Mouse (Mus musculus) kidney, embryonic 16.5 days (tissue): ENCODE measurements around the gene March5. TPM values are rescaled to one million over a fixed set of nuclear protein-coding genes. Genes with fewer than 3 reads are reported as not detected.
A peak's percentile ranks its signal among the peaks of the same experiment; 100 is the strongest.

ENCODE experiments used
- ATAC-seq: fragments of 200-750 bp; cut with Nextera tagmentation; 2 replicates; pipeline ENCODE4 v1.8.0; 2017; ENCODE audit warnings: moderate TSS enrichment; ENCODE audit not compliant: low FRiP score, low TSS enrichment
- H3K27ac ChIP-seq: fragments of 300-500 bp; sonication (generic); 2 replicates; pipeline ENCODE4 v1.5.1; 2014; ENCODE audit warnings: low read length
- H3K27me3 ChIP-seq: fragments of 300-500 bp; sonication (generic); 2 replicates; pipeline ENCODE4 v1.6.1; 2014; ENCODE audit warnings: low read length, control low read depth, mixed read lengths; ENCODE audit not compliant: insufficient read depth
- H3K36me3 ChIP-seq: fragments of 300-500 bp; sonication (generic); 2 replicates; pipeline ENCODE4 v1.6.1; 2014; ENCODE audit warnings: low read length, control low read depth, mixed read lengths; ENCODE audit not compliant: insufficient read depth
- H3K4me1 ChIP-seq: fragments of 300-500 bp; sonication (generic); 2 replicates; pipeline ENCODE4 v1.6.1; 2014; ENCODE audit warnings: low read length, control low read depth, mixed read lengths; ENCODE audit not compliant: insufficient read depth
- H3K4me2 ChIP-seq: fragments of 300-500 bp; sonication (generic); replicated peaks from 2 replicates; pipeline ENCODE4 v1.6.1; 2014; ENCODE audit warnings: low read depth, low read length
- H3K4me3 ChIP-seq: fragments of 300-500 bp; sonication (generic); 2 replicates; pipeline ENCODE4 v1.5.1; 2014; ENCODE audit warnings: mild to moderate bottlenecking, low read length
- H3K9ac ChIP-seq: fragments of 300-500 bp; sonication (generic); replicated peaks from 2 replicates; pipeline ENCODE4 v1.6.1; 2014; ENCODE audit warnings: low read length
- H3K9me3 ChIP-seq: fragments of 300-500 bp; sonication (generic); 2 replicates; pipeline ENCODE4 v1.6.1; 2016; ENCODE audit warnings: low read length, control low read depth
- WGBS: fragments of 180-500 bp; shearing (Covaris S2); extraction: QIAGEN DNeasy Blood & Tissue Kit; methylation state at CpG from one replicate; pipeline ENCODE4 v1.1.7; 2014; 5-methylcytosine and 5-hydroxymethylcytosine counted together
- polyA plus RNA-seq: library from polyadenylated mRNA; unstranded; fragments of >200 nt; fragmentation: Nextera tagmentation; extraction: Ambion mirVana; gene quantifications from 2 replicates; pipeline ENCODE4 v1.2.1, GENCODE M21; 2015

Gene March5
- 74.4 and 79.8 TPM in 2 replicates for polyA plus RNA-seq

DNA sequence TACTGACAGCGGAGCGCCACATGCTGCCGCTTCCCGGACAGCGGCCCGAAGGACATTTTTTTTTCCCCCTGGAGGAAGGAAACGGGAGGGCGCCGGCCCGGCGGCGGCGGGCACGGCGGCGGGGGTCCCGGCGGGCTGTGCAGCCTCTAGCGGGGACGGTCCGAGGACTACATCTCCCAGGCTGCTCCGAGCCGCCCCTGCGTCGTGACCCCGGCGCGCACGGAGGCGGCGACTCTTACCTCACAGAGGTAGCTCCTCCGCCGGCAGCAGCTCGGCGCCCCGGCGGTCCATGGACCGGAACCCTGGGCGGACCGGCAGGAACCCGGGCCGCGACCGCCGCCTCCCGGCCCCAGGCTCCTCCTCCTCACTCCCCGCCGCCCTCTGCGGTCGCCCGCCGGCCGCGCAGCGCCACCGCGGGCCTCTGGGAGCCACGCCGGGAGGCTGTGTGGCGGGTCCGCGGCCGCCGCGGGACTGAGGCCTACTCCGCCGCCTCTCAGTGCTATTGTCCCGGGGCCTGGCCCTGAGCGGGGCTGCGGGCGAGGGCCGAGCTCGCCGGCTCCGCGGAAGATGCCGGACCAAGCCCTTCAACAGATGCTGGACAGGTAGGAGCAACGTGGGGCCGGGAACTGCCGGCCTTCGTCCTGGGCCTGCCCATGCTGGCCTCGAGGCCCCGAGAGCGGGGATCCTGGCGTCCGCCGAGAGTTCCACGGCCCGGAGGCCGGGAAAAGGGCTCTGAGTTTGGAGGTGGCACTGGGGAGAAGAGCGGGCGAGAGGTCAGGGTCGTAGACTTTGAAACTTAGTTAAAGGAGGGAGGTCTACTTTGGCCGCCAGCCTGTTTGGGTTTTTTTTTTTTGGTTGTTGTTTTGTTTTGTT lies at the start of gene March5:
TSS of gene March5 (plus strand) at position 241 of the 873 bp plus-strand sequence.
- Histone ChIP-seq H3K9ac (peak within 1 kb of the TSS; percentile 87), H3K4me2 (peak within 1 kb of the TSS; percentile 90), H3K36me3 (peaks cover 12% of the 10 kb centered on the region), H3K4me1 (peaks cover 13% of the 10 kb centered on the region), H3K27ac (peak within 1 kb of the TSS; percentile 83), H3K27me3 (no peaks in the 10 kb centered on the region), H3K4me3 (peak within 1 kb of the TSS; percentile 72), H3K9me3 (no peaks in the 10 kb centered on the region)
- peak; percentile 99 for ATAC-seq
- under 1% methylated on average over 78 of the region's 94 CpGs for WGBS

DNA sequence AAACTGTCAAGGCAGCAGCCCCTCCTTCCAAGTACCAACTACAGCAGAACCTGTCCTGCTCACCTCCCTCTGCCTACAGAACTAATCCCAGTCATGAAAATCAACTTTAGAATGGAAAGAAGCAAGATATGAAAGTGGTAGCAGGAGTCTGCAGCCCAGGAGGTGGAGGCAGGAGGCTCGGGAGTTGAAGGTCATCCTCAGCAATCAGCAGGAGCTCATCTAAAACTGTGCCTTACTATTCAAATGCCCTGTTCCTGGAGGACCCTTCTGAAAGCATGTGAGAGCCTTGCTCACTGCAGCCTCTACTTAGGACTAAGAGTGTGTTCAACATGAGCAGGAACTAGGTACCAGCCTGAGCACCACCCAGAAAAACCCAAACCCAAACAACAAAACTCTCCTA lies 35.2 kb upstream of the March5 start:
- Histone ChIP-seq H3K27me3 (peaks cover 16% of the 10 kb centered on the region; the same call in 1 of the 2 replicates), H3K9ac (no peak overlapping the region), H3K27ac (no peak overlapping the region), H3K9me3 (no peaks in the 10 kb centered on the region), H3K4me2 (no peak overlapping the region), H3K4me1 (peaks cover 10% of the 10 kb centered on the region; the same call in 1 of the 2 replicates), H3K4me3 (no peak overlapping the region), H3K36me3 (no peaks in the 10 kb centered on the region)
- 60% methylated on average over 1 of the region's 1 CpGs for WGBS
- ATAC-seq: no peak

DNA sequence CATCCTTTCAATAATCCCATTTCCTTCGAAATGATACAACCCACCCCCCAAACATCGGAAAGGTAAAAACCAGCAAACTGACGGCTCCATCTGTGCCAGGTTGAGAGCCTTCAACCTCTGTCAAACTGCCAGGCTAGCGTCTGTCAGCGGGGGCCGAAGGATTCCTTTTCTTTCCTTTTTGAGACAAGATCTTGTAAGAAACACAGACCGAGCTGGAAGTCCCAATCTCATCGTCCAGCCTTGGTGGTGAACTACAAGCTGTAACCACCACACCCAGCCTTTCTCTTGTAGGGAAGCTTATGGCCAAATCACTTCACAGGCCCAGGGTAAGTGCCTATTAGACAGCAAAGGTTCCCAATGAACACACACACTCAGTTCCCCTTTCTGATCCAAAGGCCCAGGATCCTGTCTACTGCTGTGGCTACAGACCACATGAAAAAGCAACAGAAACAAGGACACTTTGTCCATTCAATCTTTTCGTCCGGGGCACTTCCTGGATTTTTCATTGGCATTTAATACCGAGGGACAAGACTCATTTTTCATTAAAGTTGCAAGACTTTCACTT lies 34.7 kb upstream of the March5 start:
- ATAC-seq: no peak
- 81% methylated on average over 11 of the region's 11 CpGs for WGBS
- H3K4me3 ChIP-seq: no peak overlapping the region
- H3K27ac ChIP-seq: no peak overlapping the region
- H3K4me2 ChIP-seq: 0 out of 2 replicates have a peak overlapping the region, but pooled peaks have one; percentile 90
- peaks cover 16% of the 10 kb centered on the region; the same call in 1 of the 2 replicates for H3K27me3 ChIP-seq
- no peak overlapping the region for H3K9ac ChIP-seq
- peaks cover 10% of the 10 kb centered on the region; the same call in 1 of the 2 replicates for H3K4me1 ChIP-seq
- no peaks in the 10 kb centered on the region for H3K9me3 ChIP-seq
- H3K36me3 ChIP-seq: no peaks in the 10 kb centered on the region

DNA sequence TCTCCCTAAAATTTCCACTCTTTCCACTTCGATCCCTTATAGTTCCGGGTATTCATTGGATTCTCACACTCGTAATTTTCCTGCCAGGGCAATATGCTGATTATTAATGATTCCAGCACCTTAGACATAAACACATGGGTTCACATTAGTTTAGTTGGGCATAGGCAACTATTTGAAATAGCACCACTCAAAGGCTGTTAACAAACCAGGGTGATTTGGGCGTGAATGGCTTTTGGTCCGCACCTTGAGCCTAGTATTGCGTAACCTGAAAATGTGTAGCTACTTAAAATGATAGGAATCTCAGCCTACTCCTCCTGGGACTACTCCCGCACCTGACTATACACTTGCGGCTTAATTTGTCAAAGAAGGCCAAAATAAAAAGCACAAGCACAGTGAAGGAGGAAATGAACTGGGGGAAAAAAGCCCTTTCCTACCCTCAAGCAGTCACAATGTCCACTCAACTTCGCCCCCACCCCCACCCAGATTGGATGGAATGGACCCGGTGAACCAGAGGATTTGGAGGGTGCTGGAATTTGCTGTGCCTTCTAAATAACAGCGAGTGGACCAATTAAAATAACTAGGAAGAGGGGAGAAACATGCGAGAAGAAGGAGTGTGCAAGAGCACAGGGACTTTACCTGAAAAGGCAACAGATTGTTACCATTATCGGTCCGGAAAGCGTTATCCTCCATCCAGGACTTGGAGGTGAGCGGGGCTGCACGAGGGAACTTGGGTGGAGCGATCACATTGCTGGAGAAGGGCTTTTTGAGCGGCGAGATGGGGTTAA lies 33.8 kb upstream of the March5 start:
- Histone ChIP-seq H3K9ac (peak overlapping the region; percentile 60), H3K27ac (no peak overlapping the region), H3K36me3 (no peaks in the 10 kb centered on the region), H3K4me3 (peak overlapping the region; percentile 60), H3K9me3 (no peaks in the 10 kb centered on the region), H3K4me1 (peaks cover 10% of the 10 kb centered on the region; the same call in 1 of the 2 replicates), H3K4me2 (peak overlapping the region; percentile 90), H3K27me3 (peaks cover 16% of the 10 kb centered on the region; the same call in 1 of the 2 replicates)
- no peak for ATAC-seq
- 28% methylated on average over 20 of the region's 20 CpGs for WGBS

DNA sequence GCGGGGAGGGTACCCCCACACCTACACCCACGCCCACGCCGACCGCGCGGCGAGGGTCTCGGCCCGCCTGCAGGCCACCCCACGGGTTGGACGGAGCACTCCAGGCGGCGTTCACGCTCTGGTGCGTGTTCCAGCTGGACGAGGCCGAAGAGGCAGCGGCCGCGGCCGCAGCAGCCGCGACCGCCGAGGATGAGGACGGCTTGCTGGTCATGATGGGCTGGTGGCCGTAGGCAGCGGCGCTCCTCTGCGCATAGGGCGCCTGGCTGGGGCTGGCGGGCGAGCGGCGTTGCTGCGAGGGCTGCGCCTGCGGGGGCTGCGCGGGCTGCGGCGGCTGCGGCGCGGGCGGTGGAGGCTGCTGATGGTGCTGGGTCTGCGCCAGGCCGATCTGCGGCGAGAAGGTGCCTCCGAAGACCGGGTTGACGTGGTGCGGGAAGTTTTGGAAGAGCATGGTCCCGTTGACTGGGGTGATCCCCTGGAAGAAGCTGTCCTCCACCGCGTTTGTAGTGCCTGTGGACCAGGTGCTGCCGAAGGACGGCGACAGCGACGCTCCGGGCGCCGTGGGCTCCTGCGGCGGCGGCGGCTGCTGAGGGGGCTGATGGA lies 33.1 kb upstream of the March5 start:
- Histone ChIP-seq H3K27me3 (peaks cover 16% of the 10 kb centered on the region; the same call in 1 of the 2 replicates), H3K27ac (no peak overlapping the region; the same call in 1 of the 2 replicates), H3K4me3 (peak overlapping the region; percentile 60), H3K36me3 (no peaks in the 10 kb centered on the region), H3K4me2 (peak overlapping the region; percentile 90), H3K4me1 (peaks cover 10% of the 10 kb centered on the region; the same call in 1 of the 2 replicates), H3K9ac (peak overlapping the region; percentile 60), H3K9me3 (no peaks in the 10 kb centered on the region)
- ATAC-seq: peak; percentile 63
- under 1% methylated on average over 70 of the region's 70 CpGs for WGBS

DNA sequence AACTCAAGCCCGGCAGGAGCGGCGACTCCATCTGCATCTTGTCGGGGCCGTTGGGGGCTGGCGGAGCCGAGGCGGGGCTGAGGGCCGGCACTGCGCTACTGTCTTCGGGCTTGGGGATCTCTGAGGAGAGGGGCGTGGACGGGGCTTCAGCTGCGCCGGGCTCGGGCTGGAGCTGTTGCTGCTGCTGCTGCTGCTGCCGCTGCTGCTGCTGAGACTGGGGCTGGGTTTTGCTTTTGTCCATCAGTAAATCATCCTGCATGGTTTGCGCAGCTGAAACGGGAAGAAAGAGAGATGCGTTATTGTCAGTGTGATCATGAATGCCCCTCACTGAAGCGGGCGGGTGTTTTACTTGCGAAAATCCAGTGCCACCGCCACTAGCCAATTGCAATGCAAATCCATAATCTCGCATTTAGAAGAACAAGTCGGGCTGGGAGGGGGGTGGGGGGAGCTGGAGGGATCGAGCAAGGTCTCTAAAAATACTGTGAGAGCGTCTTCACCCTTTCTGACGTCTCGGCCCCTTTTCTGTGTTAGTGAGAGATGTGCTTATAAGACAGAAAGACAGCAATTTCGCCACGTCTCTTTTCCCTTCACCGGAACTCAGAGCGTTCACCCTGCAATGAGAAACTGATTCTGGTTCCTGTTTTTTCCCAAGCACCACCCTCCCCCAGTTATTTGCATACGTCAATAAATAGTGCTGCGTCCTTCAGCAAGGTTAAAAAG lies 32.5 kb upstream of the March5 start:
- H3K27me3 ChIP-seq: peaks cover 16% of the 10 kb centered on the region; the same call in 1 of the 2 replicates
- peak overlapping the region; percentile 90 for H3K4me2 ChIP-seq
- peak overlapping the region; percentile 60 for H3K9ac ChIP-seq
- ATAC-seq: peak; percentile 85
- no peaks in the 10 kb centered on the region for H3K36me3 ChIP-seq
- H3K9me3 ChIP-seq: no peaks in the 10 kb centered on the region
- under 1% methylated on average over 36 of the region's 36 CpGs for WGBS
- peak overlapping the region; percentile 60 for H3K4me3 ChIP-seq
- peak overlapping the region; percentile 80 for H3K27ac ChIP-seq
- H3K4me1 ChIP-seq: peaks cover 10% of the 10 kb centered on the region; the same call in 1 of the 2 replicates

DNA sequence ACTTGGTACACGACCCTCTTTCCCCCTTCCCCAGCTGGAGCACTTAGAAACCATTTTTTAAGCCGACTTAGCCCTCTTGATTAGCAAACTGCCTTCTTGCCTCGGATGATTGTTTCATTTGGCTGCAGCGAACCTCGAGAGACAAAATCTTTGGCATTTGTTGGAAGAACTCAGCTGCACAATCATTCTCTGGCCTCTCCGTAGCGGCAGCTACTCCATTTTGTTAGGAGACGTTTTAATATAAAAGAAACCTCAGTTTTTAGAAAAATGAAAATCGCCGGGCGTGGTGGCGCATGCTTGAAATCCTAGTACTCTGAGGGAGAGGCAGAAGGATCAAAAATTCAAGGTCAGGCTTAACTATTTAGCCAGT lies 31.9 kb upstream of the March5 start:
- peaks cover 10% of the 10 kb centered on the region; the same call in 1 of the 2 replicates for H3K4me1 ChIP-seq
- under 1% methylated on average over 12 of the region's 12 CpGs for WGBS
- ATAC-seq: no peak
- H3K9ac ChIP-seq: peak overlapping the region; percentile 60
- H3K9me3 ChIP-seq: no peaks in the 10 kb centered on the region
- peaks cover 16% of the 10 kb centered on the region; the same call in 1 of the 2 replicates for H3K27me3 ChIP-seq
- peak overlapping the region; percentile 60 for H3K4me3 ChIP-seq
- H3K27ac ChIP-seq: peak overlapping the region; percentile 80
- H3K4me2 ChIP-seq: peak overlapping the region; percentile 90
- no peaks in the 10 kb centered on the region for H3K36me3 ChIP-seq

DNA sequence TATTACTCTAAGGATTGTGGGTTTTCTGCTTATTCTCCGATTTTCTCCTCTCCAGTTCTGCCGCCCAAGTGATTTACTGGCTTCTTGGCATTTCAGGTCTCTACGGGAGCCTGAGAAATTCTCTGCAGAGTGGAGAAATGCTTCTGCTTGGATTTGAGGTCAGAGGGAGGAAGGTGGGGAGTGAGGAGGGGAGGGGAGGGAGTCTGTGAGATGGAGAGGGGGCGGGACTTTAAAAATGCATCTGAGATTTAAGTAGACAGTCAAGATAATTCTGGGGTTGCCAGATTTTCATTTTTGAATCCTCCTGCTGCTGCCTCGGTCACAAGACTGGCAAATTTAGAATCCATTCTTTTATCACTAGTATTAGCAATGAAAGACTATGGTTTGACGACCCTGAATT lies 31.4 kb upstream of the March5 start:
- WGBS: 8% methylated on average over 6 of the region's 6 CpGs
- ATAC-seq: no peak
- Histone ChIP-seq H3K9me3 (no peaks in the 10 kb centered on the region), H3K4me2 (peak overlapping the region; percentile 90), H3K4me3 (peak overlapping the region; percentile 60), H3K4me1 (peaks cover 10% of the 10 kb centered on the region; the same call in 1 of the 2 replicates), H3K27me3 (peaks cover 16% of the 10 kb centered on the region; the same call in 1 of the 2 replicates), H3K9ac (no peak overlapping the region), H3K27ac (peak overlapping the region; percentile 80), H3K36me3 (no peaks in the 10 kb centered on the region)
